Mouse (Mus musculus) spleen, adult 2 months (tissue): ENCODE results near the gene Psme4. TPM values are rescaled to one million over a fixed set of nuclear protein-coding genes. Genes with fewer than 3 reads are reported as not detected.
A peak's percentile ranks its signal among the peaks of the same experiment; 100 is the strongest.

ENCODE experiments used
- DNase-seq, 2 experiments: peaks; one replicate each; pipeline versions ENCODE4 v3.0.0 to v3.0.0-alpha.2; 2012 to 2021; ENCODE audit warnings: low spot score in 2 of 2, low read depth in 1 of 2
- H3K27ac ChIP-seq: fragments of 200-500 bp; 2 replicates; pipeline ENCODE4 v1.5.1; 2012; ENCODE audit warnings: low read length, inconsistent platforms; ENCODE audit not compliant: insufficient read depth
- H3K27me3 ChIP-seq: fragments of 200-500 bp; 2 replicates; pipeline ENCODE4 v1.6.1; 2012; ENCODE audit warnings: mild to moderate bottlenecking, moderate library complexity, low read length, inconsistent platforms; ENCODE audit not compliant: control insufficient read depth, insufficient read depth
- H3K36me3 ChIP-seq: fragments of 200-500 bp; 2 replicates; pipeline ENCODE4 v1.6.1; 2012; ENCODE audit warnings: mild to moderate bottlenecking, low read length, inconsistent platforms; ENCODE audit not compliant: control insufficient read depth, insufficient read depth
- H3K4me1 ChIP-seq: fragments of 200-500 bp; 2 replicates; pipeline ENCODE4 v1.6.1; 2011; ENCODE audit warnings: inconsistent platforms; ENCODE audit not compliant: control insufficient read depth, insufficient read depth, insufficient read length
- H3K4me3 ChIP-seq: fragments of 200-500 bp; 2 replicates; pipeline ENCODE4 v1.5.1; 2011; ENCODE audit warnings: mild to moderate bottlenecking, inconsistent platforms; ENCODE audit not compliant: insufficient read depth, insufficient read length; ENCODE audit errors: extremely low read depth
- CTCF ChIP-seq: fragments of 200-500 bp; IDR thresholded peaks from 2 replicates; pipeline ENCODE4 v1.5.1; 2011; ENCODE audit warnings: mild to moderate bottlenecking, inconsistent platforms; ENCODE audit not compliant: insufficient read depth, insufficient read length, insufficient replicate concordance; ENCODE audit errors: extremely low read depth
- POLR2A ChIP-seq: fragments of 200-500 bp; IDR thresholded peaks from 2 replicates; pipeline ENCODE4 v1.6.1; 2011; ENCODE audit warnings: low read depth, low read length, inconsistent platforms
- WGBS: fragments of 180-500 bp; shearing (Covaris S2); methylation state at CpG from one replicate; pipeline ENCODE4 v1.1.7; 2018; 5-methylcytosine and 5-hydroxymethylcytosine counted together
- polyA plus RNA-seq: library from polyadenylated mRNA; depleted of rRNA; stranded (reverse); fragments of >200 nt; gene quantifications from 2 replicates; pipeline ENCODE4 v1.2.3, GENCODE M21; 2012

Psme4 gene
- polyA plus RNA-seq, 1 experiment = 4.3 TPM

DNA sequence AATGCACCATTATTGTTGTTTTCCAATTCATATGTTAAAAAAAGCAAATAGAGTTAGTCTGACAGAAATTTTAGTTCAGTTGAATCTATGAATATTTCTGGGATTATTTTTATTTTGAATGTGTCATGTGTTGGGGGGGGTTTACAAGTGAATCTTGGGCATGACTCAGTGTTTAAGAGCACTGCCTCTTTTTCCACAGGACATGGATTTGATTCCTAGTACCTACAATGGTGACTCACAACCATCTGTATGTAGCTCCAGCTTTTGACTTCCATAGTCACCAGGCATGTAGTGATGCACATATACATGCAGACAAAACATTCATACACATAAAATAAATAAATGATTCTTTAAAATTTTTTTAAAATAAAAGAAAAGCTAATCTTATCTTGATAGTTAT lies 28.6 kb downstream of the Psme4 start:
- TF ChIP-seq CTCF = no peak
- no peak for TF ChIP-seq POLR2A

DNA sequence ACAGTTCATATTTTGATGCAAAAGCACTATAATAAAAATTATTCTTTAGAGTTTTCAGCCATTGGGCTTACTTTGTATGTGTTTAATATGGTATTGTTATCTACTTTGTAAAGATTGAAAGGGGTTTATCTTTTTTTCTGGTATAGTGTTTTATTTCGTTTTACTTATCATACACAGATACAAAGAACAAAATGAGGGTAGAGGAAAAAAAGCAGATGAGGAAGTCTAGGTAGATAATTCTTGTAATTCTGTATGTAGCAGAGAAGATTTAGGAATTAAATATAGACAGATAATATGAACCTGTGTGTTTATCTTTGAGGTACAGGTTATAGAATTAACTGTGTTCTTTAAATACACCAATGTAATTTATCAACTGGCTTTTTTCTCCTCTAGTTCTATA lies 30.9 kb downstream of the Psme4 start:
- DNase-seq = no peak
- TF ChIP-seq CTCF (no peak), POLR2A (no peak)
- WGBS = 86% methylated on average over 1 of the region's 1 CpGs
- H3K4me3 ChIP-seq = no peak overlapping the region
- H3K36me3 ChIP-seq = peaks cover 3% of the 10 kb centered on the region; the same call in 1 of the 2 replicates
- no peaks in the 10 kb centered on the region for H3K4me1 ChIP-seq
- H3K27me3 ChIP-seq = no peaks in the 10 kb centered on the region
- no peak overlapping the region for H3K27ac ChIP-seq

More for the DNA sequence above, 28.6 kb downstream of the Psme4 start:
- no peaks in the 10 kb centered on the region for H3K4me1 ChIP-seq
- H3K36me3 ChIP-seq = peaks cover 3% of the 10 kb centered on the region; the same call in 1 of the 2 replicates
- no peak overlapping the region for H3K4me3 ChIP-seq
- no peak overlapping the region for H3K27ac ChIP-seq
- DNase-seq = no peak
- no peaks in the 10 kb centered on the region for H3K27me3 ChIP-seq

DNA sequence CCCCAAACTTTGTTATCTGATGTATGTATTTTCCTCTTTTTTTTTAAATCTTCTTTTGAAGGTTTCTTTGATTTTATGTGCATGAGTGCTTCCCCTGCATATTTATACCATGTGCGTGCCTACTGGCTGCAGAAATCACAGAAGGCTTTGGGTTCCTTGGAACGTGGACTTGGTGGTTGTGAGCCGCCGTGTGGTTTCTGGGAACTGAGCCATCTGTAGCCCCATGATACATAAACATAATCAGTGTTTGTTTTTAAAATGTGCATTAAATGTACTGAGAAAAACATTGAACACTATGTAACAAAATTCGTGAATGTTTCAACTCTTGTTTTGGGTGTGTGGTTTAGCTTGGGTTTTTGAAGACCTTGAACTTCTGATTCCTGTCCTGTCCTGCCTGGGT lies 49.6 kb downstream of the Psme4 start:
- no peak overlapping the region for H3K27ac ChIP-seq
- peaks cover 22% of the 10 kb centered on the region for H3K36me3 ChIP-seq
- H3K4me3 ChIP-seq = no peak overlapping the region
- DNase-seq = no peak
- H3K4me1 ChIP-seq = no peaks in the 10 kb centered on the region
- H3K27me3 ChIP-seq = no peaks in the 10 kb centered on the region
- no peak for TF ChIP-seq POLR2A
- no peak for TF ChIP-seq CTCF
- WGBS = 94% methylated on average over 5 of the region's 5 CpGs

DNA sequence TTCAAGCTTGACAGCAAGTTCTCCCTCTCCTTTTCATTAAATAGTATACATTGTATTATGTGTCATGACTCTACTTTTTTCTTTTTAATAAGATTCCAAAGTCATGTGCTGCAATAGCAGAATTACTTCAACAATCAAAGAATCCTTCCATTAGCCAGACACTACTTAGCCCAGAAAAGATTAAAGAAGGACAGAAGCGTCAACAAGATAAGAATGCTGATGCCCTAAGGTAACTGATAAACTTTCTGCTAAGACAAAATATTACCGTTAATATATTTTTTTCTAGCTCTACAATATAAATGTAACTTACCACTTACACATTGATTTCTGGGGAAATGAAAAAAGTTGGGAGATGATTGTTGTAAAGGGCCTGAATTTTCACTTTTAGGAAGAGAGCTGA lies 67.3 kb downstream of the Psme4 start:
- Histone ChIP-seq H3K4me1 (no peaks in the 10 kb centered on the region), H3K27ac (no peak overlapping the region), H3K27me3 (no peaks in the 10 kb centered on the region), H3K36me3 (peaks cover 10% of the 10 kb centered on the region; the same call in 1 of the 2 replicates), H3K4me3 (no peak overlapping the region)
- WGBS = 85% methylated on average over 2 of the region's 2 CpGs
- no peak for DNase-seq
- no peak for TF ChIP-seq POLR2A
- no peak for TF ChIP-seq CTCF

DNA sequence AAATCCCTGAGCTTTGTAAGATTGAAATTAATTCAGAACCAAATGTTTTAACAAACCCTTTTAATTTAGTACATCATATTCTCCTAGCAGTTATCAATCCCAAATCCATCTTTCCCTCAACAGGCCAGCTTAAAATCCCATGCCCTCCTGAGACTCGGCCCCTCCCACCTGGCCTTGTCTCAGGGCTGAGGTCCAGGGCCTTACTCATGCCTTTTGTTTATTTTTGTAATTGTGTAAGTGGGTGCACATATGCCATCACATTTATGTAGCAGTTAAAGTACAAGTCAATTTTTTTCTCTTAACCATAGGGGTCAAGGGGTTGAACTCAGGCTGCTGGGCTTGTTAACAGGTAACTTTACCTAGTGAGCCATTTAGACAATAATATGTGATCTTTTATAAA lies 72.8 kb downstream of the Psme4 start:
- no peaks in the 10 kb centered on the region for H3K4me1 ChIP-seq
- TF ChIP-seq CTCF (no peak), POLR2A (no peak)
- H3K27me3 ChIP-seq = no peaks in the 10 kb centered on the region
- H3K27ac ChIP-seq = no peak overlapping the region
- WGBS = 95% methylated on average over 1 of the region's 1 CpGs
- DNase-seq = no peak
- peaks cover 13% of the 10 kb centered on the region for H3K36me3 ChIP-seq
- H3K4me3 ChIP-seq = no peak overlapping the region

DNA sequence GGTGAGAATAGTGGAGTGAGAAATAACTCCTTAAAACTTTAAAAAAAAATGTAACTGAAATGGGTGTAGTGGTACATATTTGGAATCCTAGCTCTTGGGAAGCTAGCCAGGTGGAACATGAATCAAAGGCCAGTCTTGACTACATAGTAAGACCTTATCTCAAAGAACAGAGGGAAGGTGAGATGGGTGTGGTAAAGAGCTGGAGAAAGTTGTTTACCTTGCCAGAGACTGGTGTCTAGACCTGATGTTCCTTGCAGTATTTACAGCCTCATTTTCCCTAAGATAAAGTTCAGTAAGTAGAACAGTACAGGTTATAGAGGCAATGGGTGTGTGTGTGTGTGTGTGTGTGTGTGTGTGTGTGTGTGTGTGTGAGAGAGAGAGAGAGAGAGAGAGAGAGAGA lies 100.9 kb downstream of the Psme4 start:
- peaks cover 7% of the 10 kb centered on the region for H3K36me3 ChIP-seq
- no peak for TF ChIP-seq POLR2A
- no peak for TF ChIP-seq CTCF

GRCm38 (mm10) chr11:30885171-30885871 lies 113.8 kb downstream of the Psme4 start, which contains the start of the genes Gpr75 and Asb3:
Gpr75 (plus strand) TSS chr11:30885358.
Asb3 (plus strand) TSS chr11:30885416.
- H3K4me3 ChIP-seq = peak within 1 kb of the TSS; percentile 16; the same call in 1 of the 2 replicates
- H3K4me1 ChIP-seq = no peaks in the 10 kb centered on the region
- H3K27ac ChIP-seq = no peak within 1 kb of the TSS
- H3K36me3 ChIP-seq = no peaks in the 10 kb centered on the region; the same call in 1 of the 2 replicates
- 15% methylated on average over 41 of the region's 41 CpGs for WGBS
- no peak for DNase-seq
- H3K27me3 ChIP-seq = peaks cover 5% of the 10 kb centered on the region; the same call in 1 of the 2 replicates
- TF ChIP-seq CTCF (no peak), POLR2A (no peak)

More for the DNA sequence above, 100.9 kb downstream of the Psme4 start:
- H3K27me3 ChIP-seq = no peaks in the 10 kb centered on the region
- H3K27ac ChIP-seq = no peak overlapping the region
- DNase-seq = no peak
- no peaks in the 10 kb centered on the region for H3K4me1 ChIP-seq
- no peak overlapping the region for H3K4me3 ChIP-seq
